Mouse (Mus musculus) bone marrow, adult 2 months (tissue): Measurements from ENCODE around the gene Chst8.

Experiments used
- CTCF ChIP-seq: fragments of 200-500 bp; IDR thresholded peaks from 2 replicates; pipeline ENCODE4 v1.5.1; 2011; ENCODE audit warnings: low read length, control low read depth; ENCODE audit not compliant: control insufficient read depth, insufficient read depth
- POLR2A ChIP-seq: fragments of 200-500 bp; IDR thresholded peaks from 2 replicates; pipeline ENCODE4 v1.6.1; 2011; ENCODE audit warnings: low read depth, mild to moderate bottlenecking, control low read depth, low read length, borderline replicate concordance; ENCODE audit not compliant: control insufficient read depth

DNA sequence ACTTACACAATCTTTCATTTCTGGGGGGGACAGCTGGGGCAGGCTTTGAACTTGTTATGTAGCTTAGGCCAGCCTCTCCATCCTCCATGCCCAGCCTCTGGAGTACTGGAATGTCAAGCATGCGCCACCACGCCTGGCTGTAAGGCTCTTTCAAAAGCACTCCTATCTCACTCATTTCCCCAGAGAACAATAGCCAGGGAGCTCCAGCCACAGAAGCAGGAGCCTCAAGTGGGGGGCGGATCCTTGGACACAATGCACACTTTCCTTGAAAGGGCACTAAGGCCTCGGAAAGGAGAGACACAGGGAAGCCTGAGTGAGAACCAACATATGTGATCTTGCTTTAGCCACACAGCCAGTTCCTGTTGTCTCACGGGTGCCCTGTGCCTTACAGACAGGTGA, 90.9 kb downstream of the Chst8 start:
- TF ChIP-seq CTCF (no peak), POLR2A (no peak)
